Mouse (Mus musculus) monocyte, adult 5-6 weeks (primary cell): ENCODE results near the gene Cd274. TPM values are rescaled to one million over a fixed set of nuclear protein-coding genes. Genes with fewer than 3 reads are reported as not detected.

Experiments
- ATAC-seq: fragments of 153-309, 156-312 bp; replicated peaks from 2 replicates; pipeline ENCODE4 v1.8.0; 2017; ENCODE audit warnings: mild to moderate bottlenecking; ENCODE audit not compliant: low TSS enrichment, insufficient number of reproducible peaks, severe bottlenecking, poor library complexity, low FRiP score
- total RNA-seq: library from RNA; stranded (forward); fragments of 200-1000, 200-491, 200-594 nt; gene quantifications from 3 replicates; pipeline ENCODE4 v1.2.3, GENCODE M21; 2017

Gene Cd274
- total RNA-seq, 1 experiment from 2014 or later: 80.1 TPM

GRCm38 (mm10) chr19:29362173-29362930 lies 4.9 kb upstream of the Cd274 start:
- ATAC-seq: no peak

DNA sequence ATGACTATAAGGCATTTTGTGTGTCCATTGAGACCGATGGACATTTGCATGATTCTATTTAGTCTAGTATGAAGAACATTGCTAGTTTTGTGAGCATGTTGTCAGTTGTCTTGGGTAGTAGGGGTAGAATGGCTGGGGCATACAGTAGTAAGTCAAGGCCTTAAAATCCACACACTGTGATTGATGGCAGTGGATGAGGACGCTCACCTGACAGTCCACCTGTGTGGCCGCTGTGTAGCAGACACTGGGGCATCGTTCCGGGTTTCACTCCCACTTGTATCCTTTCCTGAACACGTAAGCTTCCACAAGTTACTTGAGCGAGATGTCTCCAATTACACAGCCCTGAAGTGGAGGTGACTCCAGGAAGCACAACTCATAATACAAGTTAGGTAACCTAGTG lies 3.7 kb upstream of the Cd274 start:
- no peak for ATAC-seq

DNA sequence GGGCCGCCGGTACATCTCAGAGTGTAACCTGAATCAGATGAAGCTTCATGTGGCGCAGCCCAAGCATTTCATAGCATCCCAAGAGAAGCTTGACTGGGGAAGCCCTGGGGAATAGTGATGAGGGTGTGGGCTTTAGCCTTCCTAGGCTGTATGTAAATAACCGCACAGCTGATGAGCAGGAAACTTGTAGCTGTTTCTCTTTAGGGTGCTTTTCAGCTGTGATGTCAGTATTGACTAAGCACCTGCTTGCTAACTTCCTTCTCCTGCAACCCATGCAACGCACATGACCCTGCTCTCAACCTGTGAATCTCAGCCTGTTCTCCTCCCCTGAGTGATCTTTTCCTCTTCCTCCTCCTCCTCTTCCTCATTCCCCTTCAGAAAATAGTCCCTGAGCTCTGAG lies 3.2 kb upstream of the Cd274 start:
- no peak for ATAC-seq

- no peak for ATAC-seq
Observed at GRCm38 (mm10) chr19:29365105-29365504, 2.1 kb upstream of the Cd274 start.

DNA sequence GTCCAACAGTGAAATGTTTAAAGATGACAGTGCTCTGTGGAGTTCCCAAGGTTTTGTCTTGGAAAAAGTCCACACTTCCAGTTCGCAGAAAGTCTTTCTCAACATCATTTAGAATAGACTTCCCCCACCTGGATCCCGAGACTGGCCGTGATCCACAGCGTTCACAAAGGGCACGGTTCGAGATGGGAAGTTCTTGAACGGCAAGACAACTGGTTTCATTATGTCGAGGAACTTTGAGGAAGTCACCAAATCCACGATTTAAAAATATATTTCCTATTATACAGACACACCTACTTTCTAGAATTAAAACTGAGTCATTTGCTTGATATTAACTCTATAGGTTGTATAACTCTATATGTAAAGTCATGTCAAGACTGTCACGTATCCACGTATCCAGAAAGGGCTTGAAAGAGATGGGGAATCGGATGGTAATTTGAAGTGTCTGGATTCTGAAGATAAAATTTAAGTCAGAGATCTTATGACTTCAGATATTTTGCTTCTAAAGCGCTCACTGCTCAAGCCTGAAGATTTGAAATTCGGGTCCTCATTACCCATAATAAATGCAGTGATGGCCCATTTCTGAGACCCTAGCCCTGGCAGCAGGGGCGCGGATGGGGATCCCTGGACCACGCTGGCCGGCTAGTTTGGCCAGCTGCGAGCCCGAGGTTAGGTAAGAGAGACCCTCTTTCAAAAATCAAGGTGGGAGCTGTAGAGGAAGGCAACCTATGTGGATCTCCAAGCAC lies 858 bp upstream of the Cd274 start:
- no peak for ATAC-seq

- no peak for ATAC-seq
Observed at GRCm38 (mm10) chr19:29368041-29368440, 786 bp downstream of the Cd274 start.

DNA sequence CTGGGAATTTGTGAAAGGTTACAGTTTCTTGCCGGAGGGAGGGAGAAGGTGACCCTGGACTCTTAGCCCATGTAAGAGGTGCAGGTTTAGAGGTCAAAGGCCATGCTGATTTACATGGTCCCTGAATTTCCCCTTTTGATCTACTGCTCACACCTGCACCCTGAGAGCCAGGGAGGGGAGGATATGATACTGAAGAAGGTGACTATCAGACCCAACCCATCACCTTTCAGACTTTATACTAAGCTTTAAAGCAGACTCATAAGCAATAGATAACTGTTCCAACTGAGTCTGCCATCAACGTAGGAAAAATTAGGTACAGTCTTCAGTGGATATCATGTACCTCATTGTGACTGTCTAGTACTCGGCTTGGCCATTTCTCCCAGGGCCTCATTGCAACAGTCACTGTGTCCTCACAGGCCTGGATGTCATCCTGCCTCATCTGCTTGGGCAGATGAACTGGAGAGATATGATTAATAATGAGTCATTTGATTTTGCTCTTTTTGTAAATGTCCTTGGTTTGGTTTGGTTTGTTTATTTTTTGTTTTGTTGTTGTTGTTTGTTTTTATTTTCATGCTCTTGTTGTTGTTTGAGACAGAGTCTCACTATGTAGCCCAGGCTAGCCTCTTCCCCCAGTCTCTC lies 1.5 kb downstream of the Cd274 start:
- ATAC-seq: no peak

- no peak for ATAC-seq
Observed at GRCm38 (mm10) chr19:29370112-29370511, 2.9 kb downstream of the Cd274 start.

DNA sequence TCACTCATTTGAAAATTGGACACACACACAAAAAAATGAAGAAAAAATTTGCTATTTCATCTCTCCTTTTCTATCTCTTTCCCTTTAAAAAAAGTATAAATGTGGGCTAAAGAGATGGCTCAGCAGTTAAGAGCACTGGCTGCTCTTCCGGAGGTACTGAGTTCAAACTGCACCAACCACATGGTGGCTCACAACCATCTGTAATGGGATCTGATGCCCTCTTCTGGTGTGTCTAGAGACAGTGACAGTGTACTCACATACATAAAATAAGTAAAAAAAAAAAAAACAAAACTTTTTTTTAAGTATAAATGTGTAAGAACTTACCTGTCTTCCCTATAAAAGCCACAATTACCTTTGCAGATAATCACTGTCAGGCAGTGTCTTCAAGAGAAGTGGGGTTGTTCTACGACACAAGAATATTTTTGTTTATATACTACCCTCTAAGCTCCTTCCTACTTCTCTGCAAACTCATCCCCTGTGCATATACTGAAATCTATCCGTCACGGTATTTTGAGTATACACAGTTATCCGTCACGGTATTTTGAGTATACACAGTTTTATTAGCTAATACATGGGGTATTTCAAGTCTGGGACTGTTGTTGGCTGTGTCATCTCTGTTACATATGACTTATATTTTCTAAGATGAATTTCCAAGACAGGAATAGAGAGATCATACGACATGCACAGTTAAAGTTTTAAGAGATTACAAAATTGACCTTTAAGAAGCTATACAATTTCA lies 3.5 kb downstream of the Cd274 start:
- ATAC-seq: no peak

DNA sequence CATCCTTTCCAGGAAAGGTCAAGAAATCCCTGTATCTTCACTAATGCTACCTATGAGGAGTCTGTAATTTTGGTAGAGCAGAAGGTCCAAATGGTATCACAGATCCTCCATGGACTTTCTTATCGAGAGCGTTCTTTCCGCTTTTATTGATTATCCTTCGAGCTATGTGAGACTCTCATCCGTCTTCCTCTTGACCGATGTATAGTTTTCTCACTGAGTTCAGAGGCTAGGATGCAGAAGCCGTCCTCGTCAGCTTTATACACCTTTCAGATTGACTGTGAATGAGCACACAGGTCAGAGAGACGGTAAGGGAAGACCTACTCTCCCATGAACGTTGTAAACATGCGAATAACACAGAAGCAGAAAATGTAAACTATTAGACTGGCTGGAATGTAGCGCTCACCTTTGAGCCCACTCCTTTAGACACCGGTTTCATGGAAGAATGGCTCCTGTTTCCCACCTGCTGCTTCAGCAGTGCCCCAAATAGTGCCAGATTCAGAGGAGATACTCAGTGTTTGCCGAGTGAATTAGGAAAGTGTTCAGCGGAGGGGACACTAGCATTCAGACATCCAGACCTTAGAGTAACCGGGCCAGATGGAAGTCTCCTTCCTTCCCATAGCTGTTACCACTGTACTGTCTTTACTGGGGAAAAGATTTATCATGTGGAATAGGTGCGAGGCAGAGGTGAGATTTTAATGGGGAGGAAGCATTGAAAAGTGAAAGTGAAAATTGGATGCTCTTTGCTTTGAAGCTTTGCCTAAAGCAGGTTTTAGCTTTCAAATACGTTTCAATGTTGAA lies 4.2 kb downstream of the Cd274 start:
- ATAC-seq: no peak

DNA sequence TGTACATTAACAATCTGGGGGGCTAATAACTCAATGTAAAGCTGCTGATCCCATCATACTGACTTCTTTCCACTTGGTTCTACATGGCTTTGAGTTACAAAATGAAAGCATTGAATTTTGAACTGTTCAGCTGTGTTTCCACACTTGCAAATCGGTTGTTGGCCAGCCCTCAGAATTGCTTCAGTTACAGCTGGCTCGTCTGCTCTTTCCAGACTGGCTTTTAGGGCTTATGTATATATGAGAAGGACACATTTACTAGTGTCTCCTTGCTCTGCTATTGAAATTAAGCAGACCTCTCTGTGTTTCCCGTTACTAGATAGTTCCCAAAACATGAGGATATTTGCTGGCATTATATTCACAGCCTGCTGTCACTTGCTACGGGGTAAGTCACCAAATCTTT lies 4.9 kb downstream of the Cd274 start:
- no peak for ATAC-seq

DNA sequence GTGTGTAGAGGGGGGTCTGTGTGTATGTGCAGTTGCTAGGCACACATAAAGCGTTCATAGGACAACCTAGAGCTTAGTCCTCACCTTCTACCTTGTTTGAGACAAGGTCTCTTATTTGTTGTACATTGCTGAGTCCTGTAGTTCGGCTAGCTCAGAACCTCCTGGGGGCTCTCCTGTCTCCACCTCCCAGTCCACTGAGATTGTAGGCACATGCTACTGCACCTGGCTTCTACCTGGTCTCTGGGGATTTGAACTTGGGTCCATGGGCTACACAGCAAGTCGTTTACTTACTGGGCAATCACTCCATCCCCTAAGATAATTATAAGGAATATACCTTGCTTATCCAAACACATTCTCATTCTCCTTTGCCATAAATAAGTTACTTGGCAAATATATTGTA lies 5.4 kb downstream of the Cd274 start:
- ATAC-seq: no peak

GRCm38 (mm10) chr19:29373438-29373837 lies 6.2 kb downstream of the Cd274 start:
- no peak for ATAC-seq

DNA sequence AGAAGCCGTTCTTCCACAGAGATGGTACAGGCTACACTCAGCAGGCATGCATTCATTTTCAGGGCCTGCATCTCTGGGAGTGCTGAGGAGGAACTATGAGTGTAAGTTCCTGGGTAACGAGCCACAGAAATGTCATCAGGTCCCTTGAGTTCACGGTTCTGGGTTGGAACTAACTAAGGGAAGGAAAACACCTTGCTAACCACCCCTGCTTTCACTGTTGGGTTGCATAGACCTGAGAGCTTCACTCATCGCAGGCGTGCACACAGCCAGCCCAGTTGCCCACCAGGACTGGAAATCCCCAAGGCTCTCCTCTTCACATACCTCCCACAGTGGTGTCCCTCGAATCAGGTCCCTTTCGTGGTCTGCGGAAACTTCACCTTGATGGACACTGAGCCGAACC lies 7.7 kb downstream of the Cd274 start:
- ATAC-seq: no peak

DNA sequence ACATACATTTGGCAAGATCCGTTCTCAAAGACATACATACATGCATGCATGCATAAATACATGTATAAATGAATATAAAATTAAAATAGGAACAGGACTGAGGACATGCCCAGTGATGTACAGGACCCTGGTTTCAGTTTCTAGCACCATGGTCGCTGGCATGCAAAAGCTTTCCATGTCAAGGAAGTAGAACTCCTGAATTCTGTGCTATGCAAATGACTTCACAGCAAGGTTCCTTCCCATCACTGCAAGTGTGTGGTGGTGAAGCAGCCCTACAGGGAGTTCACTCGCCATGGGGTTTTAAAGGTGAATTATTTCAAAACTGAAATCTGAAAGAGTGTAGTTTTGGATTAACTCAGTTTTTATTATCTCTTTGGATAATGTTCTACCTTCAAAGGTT lies 9.1 kb downstream of the Cd274 start:
- no peak for ATAC-seq

GRCm38 (mm10) chr19:29379839-29380603 lies 12.8 kb downstream of the Cd274 start:
- no peak for ATAC-seq

DNA sequence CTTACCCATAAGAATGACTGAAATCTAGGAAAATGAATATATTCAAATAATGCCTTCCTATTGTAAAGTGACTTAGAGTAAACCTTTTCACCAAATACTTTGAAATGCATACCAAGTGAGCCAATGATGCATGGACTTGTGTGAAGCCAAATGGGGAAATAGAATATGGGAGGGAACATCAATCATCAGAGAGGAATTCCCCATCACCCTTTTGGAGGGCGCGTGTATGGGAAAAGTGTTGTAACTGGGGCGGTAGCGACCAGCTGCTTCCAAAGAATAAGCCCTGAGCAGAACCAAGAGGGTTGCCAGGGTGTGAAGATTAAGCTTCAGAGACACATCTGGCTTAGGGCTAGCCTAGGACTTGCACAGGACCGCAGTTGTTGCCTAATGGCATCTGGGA lies 16.1 kb downstream of the Cd274 start:
- peak; percentile 41 for ATAC-seq

DNA sequence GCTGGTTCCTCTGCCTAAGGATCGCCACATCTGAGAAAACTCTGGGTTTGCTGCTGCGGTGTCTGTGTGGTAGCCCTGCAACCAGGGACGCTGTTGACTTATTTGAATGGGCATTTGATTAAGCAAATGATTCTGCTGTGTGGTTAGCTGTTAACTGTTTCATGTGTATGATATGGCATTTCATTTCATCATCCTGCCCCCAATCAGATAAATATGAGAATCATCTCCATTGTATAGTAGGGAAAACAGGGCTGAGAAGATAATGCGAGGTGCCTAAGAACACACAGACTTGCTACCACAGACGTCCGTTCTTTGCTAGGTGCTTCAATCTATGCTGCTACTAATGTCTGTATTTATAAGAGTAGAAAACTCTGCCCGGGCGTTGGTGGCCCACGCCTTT lies 17.2 kb downstream of the Cd274 start:
- ATAC-seq: no peak
